Mouse (Mus musculus): Measurements from ENCODE around the gene F930015N05Rik. TPM values are rescaled to one million over a fixed set of nuclear protein-coding genes. Genes with fewer than 3 reads are reported as not detected.
A peak's percentile ranks its signal among the peaks of the same experiment; 100 is the strongest.

F930015N05Rik gene
- total RNA-seq (2021) = not detected
- long read RNA-seq, experiment 1 = 0 reads
- long read RNA-seq, experiment 2 = 0 reads

GRCm38 (mm10) chr11:64436412-64436727, at the start of gene F930015N05Rik:
Gene F930015N05Rik, minus strand, starts transcription at chr11:64436653.
- intact Hi-C loops (cut with DNase I) = no loop called here
- DNase-seq = no peak
- no peak for TF ChIP-seq CTCF (IDR thresholded peaks at IDR 0.05)

GRCm38 (mm10) chr11:64481445-64481844, 45.0 kb upstream of the F930015N05Rik start:
- Histone ChIP-seq H3K4me3 (no peak overlapping the region), H3K27ac (no peak overlapping the region)
- DNase-seq = no peak
- no peak for TF ChIP-seq CTCF (IDR thresholded peaks at IDR 0.05)
- intact Hi-C loops (cut with DNase I) = no loop called here

More at GRCm38 (mm10) chr11:64436412-64436727, at the start of gene F930015N05Rik:
- H3K27ac ChIP-seq = peak within 1 kb of the TSS; percentile 66
- H3K4me3 ChIP-seq = peak within 1 kb of the TSS; percentile 73

GRCm38 (mm10) chr11:64473679-64474078, 37.2 kb upstream of the F930015N05Rik start:
- H3K27ac ChIP-seq = no peak overlapping the region
- intact Hi-C loops (cut with DNase I) = no loop called here
- no peak for DNase-seq
- TF ChIP-seq CTCF (IDR thresholded peaks at IDR 0.05) = no peak
- H3K4me3 ChIP-seq = no peak overlapping the region

- no peak for DNase-seq
Observed at GRCm38 (mm10) chr11:64470689-64471088, 34.2 kb upstream of the F930015N05Rik start.

GRCm38 (mm10) chr11:64468737-64469136, 32.3 kb upstream of the F930015N05Rik start:
- no peak for TF ChIP-seq CTCF (IDR thresholded peaks at IDR 0.05)
- intact Hi-C loops (cut with DNase I) = loop anchor here (10.0 kb wide), 1 partner anchor 246 kb away; no protein-coding TSS in a partner anchor
- Histone ChIP-seq H3K27ac (no peak overlapping the region), H3K4me3 (no peak overlapping the region)
- peak; percentile 27 for DNase-seq

More at GRCm38 (mm10) chr11:64470689-64471088, 34.2 kb upstream of the F930015N05Rik start:
- intact Hi-C loops (cut with DNase I) = no loop called here
- Histone ChIP-seq H3K27ac (no peak overlapping the region), H3K4me3 (no peak overlapping the region)
- TF ChIP-seq CTCF (IDR thresholded peaks at IDR 0.05) = no peak

GRCm38 (mm10) chr11:64461746-64462145, 25.3 kb upstream of the F930015N05Rik start:
- TF ChIP-seq CTCF (IDR thresholded peaks at IDR 0.05) = no peak
- Histone ChIP-seq H3K4me3 (no peak overlapping the region), H3K27ac (no peak overlapping the region)
- intact Hi-C loops (cut with DNase I) = loop anchor here (10.0 kb wide), 1 partner anchor 253 kb away; no protein-coding TSS in a partner anchor
- DNase-seq = no peak

GRCm38 (mm10) chr11:64448586-64449315, 12.3 kb upstream of the F930015N05Rik start:
- intact Hi-C loops (cut with DNase I) = no loop called here
- no peak overlapping the region for H3K27ac ChIP-seq
- no peak for TF ChIP-seq CTCF (IDR thresholded peaks at IDR 0.05)
- no peak overlapping the region for H3K4me3 ChIP-seq
- no peak for DNase-seq

GRCm38 (mm10) chr11:64445227-64445626, 8.8 kb upstream of the F930015N05Rik start:
- intact Hi-C loops (cut with DNase I) = no loop called here
- Histone ChIP-seq H3K27ac (no peak overlapping the region), H3K4me3 (no peak overlapping the region)
- TF ChIP-seq CTCF (IDR thresholded peaks at IDR 0.05) = no peak
- no peak for DNase-seq

GRCm38 (mm10) chr11:64442701-64443100, 6.2 kb upstream of the F930015N05Rik start:
- intact Hi-C loops (cut with DNase I) = loop anchor here (1.0 to 5.0 kb wide), 3 partner anchors 275 to 1040 kb away; no protein-coding TSS in a partner anchor
- Histone ChIP-seq H3K27ac (no peak overlapping the region), H3K4me3 (no peak overlapping the region)
- no peak for TF ChIP-seq CTCF (IDR thresholded peaks at IDR 0.05)
- no peak for DNase-seq

GRCm38 (mm10) chr11:64442119-64442518, 5.7 kb upstream of the F930015N05Rik start:
- Histone ChIP-seq H3K27ac (no peak overlapping the region), H3K4me3 (no peak overlapping the region)
- intact Hi-C loops (cut with DNase I) = loop anchor here (1.0 to 5.0 kb wide), 3 partner anchors 275 to 1040 kb away; no protein-coding TSS in a partner anchor
- TF ChIP-seq CTCF (IDR thresholded peaks at IDR 0.05) = peak; percentile 62
- no peak for DNase-seq

GRCm38 (mm10) chr11:64438909-64439308, 2.5 kb upstream of the F930015N05Rik start:
- no peak overlapping the region for H3K27ac ChIP-seq
- intact Hi-C loops (cut with DNase I) = no loop called here
- H3K4me3 ChIP-seq = no peak overlapping the region

GRCm38 (mm10) chr11:64437721-64438120, 1.3 kb upstream of the F930015N05Rik start:
- no peak for TF ChIP-seq CTCF (IDR thresholded peaks at IDR 0.05)
- no peak for DNase-seq
- H3K27ac ChIP-seq = no peak overlapping the region
- intact Hi-C loops (cut with DNase I) = no loop called here
- no peak overlapping the region for H3K4me3 ChIP-seq

More at GRCm38 (mm10) chr11:64438909-64439308, 2.5 kb upstream of the F930015N05Rik start:
- DNase-seq = no peak
- TF ChIP-seq CTCF (IDR thresholded peaks at IDR 0.05) = no peak

GRCm38 (mm10) chr11:64436791-64437298, 392 bp upstream of the F930015N05Rik start:
- no peak for DNase-seq
- no peak for TF ChIP-seq CTCF (IDR thresholded peaks at IDR 0.05)
- Histone ChIP-seq H3K4me3 (peak overlapping the region; percentile 73), H3K27ac (no peak overlapping the region)
- intact Hi-C loops (cut with DNase I) = no loop called here
